Mouse (Mus musculus) frontal cortex, postnatal 25 days (tissue): ENCODE data around the gene Hoxb5.

Experiments
- DNase-seq, 2 experiments: peaks; one replicate each; pipeline ENCODE4 v3.0.0; 2022; ENCODE audit warnings: low spot score in 2 of 2

The Hoxb5 gene

GRCm38 (mm10) chr11:96340698-96341365 lies 37.7 kb downstream of the Hoxb5 start:
- DNase-seq, result no peak

GRCm38 (mm10) chr11:96341701-96342575 lies 38.8 kb downstream of the Hoxb5 start:
- DNase-seq, result no peak

GRCm38 (mm10) chr11:96342576-96342930 lies 39.4 kb downstream of the Hoxb5 start:
- DNase-seq, result no peak

GRCm38 (mm10) chr11:96343206-96343745 lies 40.1 kb downstream of the Hoxb5 start:
- DNase-seq, result no peak

GRCm38 (mm10) chr11:96344061-96344877 lies 41.1 kb downstream of the Hoxb5 start:
- DNase-seq, result no peak

GRCm38 (mm10) chr11:96344878-96345159 lies 41.7 kb downstream of the Hoxb5 start:
- no peak for DNase-seq

- DNase-seq, result no peak
Observed at GRCm38 (mm10) chr11:96345220-96345892, 42.2 kb downstream of the Hoxb5 start.

- no peak for DNase-seq
Observed at GRCm38 (mm10) chr11:96345893-96346806, 43.0 kb downstream of the Hoxb5 start.

GRCm38 (mm10) chr11:96346916-96347520 lies 43.9 kb downstream of the Hoxb5 start:
- DNase-seq, result no peak

- no peak for DNase-seq
Observed at GRCm38 (mm10) chr11:96347717-96348116, 44.6 kb downstream of the Hoxb5 start.

- no peak for DNase-seq
Observed at GRCm38 (mm10) chr11:96348141-96348928, 45.2 kb downstream of the Hoxb5 start.

- no peak for DNase-seq
Observed at GRCm38 (mm10) chr11:96348988-96349387, 45.9 kb downstream of the Hoxb5 start.

GRCm38 (mm10) chr11:96349491-96350340 lies 46.6 kb downstream of the Hoxb5 start:
- DNase-seq, result no peak

GRCm38 (mm10) chr11:96350341-96350624 lies 47.1 kb downstream of the Hoxb5 start, which contains the start of gene Hoxb2:
Hoxb2 (plus strand) TSS chr11:96350525.
- DNase-seq, result no peak

GRCm38 (mm10) chr11:96350791-96351190 lies 47.7 kb downstream of the Hoxb5 start:
- DNase-seq, result no peak

- DNase-seq, result no peak
Observed at GRCm38 (mm10) chr11:96351312-96351711, 48.2 kb downstream of the Hoxb5 start.

GRCm38 (mm10) chr11:96351831-96352230 lies 48.7 kb downstream of the Hoxb5 start:
- DNase-seq, result no peak

- DNase-seq, result no peak
Observed at GRCm38 (mm10) chr11:96352691-96353521, 49.8 kb downstream of the Hoxb5 start.
